Mouse (Mus musculus) G1E (cell line): ENCODE measurements around the gene Abraxas2.

Source experiments
- CTCF ChIP-seq: IDR thresholded peaks from 2 replicates; pipeline ENCODE4 v1.5.1; 2012; ENCODE audit warnings: low read depth, low read length, inconsistent platforms, mixed read lengths
- GATA1 ChIP-seq: IDR thresholded peaks from 2 replicates; pipeline ENCODE4 v1.6.1; 2012; ENCODE audit warnings: borderline replicate concordance, low read length, inconsistent platforms, mixed read lengths
- POLR2AphosphoS5 ChIP-seq: IDR thresholded peaks from 2 replicates; pipeline ENCODE4 v1.6.1; 2012; ENCODE audit warnings: low read depth, low read length, inconsistent platforms; ENCODE audit not compliant: insufficient replicate concordance
- TAL1 ChIP-seq: conservative IDR thresholded peaks from 2 replicates; pipeline ENCODE4 v1.6.1; 2012; ENCODE audit warnings: low read depth, low read length, inconsistent platforms, mixed read lengths

GRCm38 (mm10) chr7:132830955-132831354, 28.1 kb upstream of the Abraxas2 start:
- TF ChIP-seq CTCF (no peak), POLR2AphosphoS5 (no peak), GATA1 (no peak), TAL1 (no peak)
